Mouse (Mus musculus) heart, adult 2 months (tissue): ENCODE data around the gene 4931428L18Rik. TPM values are rescaled to one million over a fixed set of nuclear protein-coding genes. Genes with fewer than 3 reads are reported as not detected.
"Not testable (repeated sequence)": the region's sequence is repeated elsewhere in the genome, so short reads cannot be mapped to it uniquely, and the experiment has no call there.

Experiments used
- DNase-seq, 2 experiments: peaks; one replicate each; pipeline ENCODE4 v3.0.0; 2021
- H3K27ac ChIP-seq: fragments of 200-600 bp; 2 replicates; pipeline ENCODE4 v1.8.1; 2022
- H3K27me3 ChIP-seq: fragments of 200-500 bp; 2 replicates; pipeline ENCODE4 v1.6.1; 2012; ENCODE audit warnings: mild to moderate bottlenecking, low read length, inconsistent platforms, mixed read lengths; ENCODE audit not compliant: control insufficient read depth, insufficient read depth
- H3K36me3 ChIP-seq: fragments of 200-500 bp; 2 replicates; pipeline ENCODE4 v1.6.1; 2012; ENCODE audit warnings: low read length, inconsistent platforms; ENCODE audit not compliant: control insufficient read depth, insufficient read depth
- H3K4me1 ChIP-seq: fragments of 200-500 bp; 2 replicates; pipeline ENCODE4 v1.6.1; 2011; ENCODE audit warnings: low read length; ENCODE audit not compliant: control insufficient read depth, insufficient read depth
- H3K4me3 ChIP-seq: fragments of 200-600 bp; 2 replicates; pipeline ENCODE4 v1.8.1; 2022
- H3K79me2 ChIP-seq: fragments of 200-500 bp; replicated peaks from 2 replicates; pipeline ENCODE4 v1.6.1; 2012; ENCODE audit warnings: mild to moderate bottlenecking, inconsistent platforms, low read length, moderate library complexity, mixed read lengths; ENCODE audit not compliant: control insufficient read depth, insufficient read depth
- H3K9ac ChIP-seq: fragments of 200-500 bp; 2 replicates; pipeline ENCODE4 v1.6.1; 2012; ENCODE audit warnings: low read depth, mild to moderate bottlenecking, control low read depth, inconsistent platforms, low read length, mixed read lengths
- CTCF ChIP-seq: fragments of 200-600 bp; IDR thresholded peaks from 2 replicates; pipeline ENCODE4 v1.8.1; 2022; ENCODE audit warnings: antibody characterized with exemption, mild to moderate bottlenecking, moderate library complexity
- EP300 ChIP-seq: fragments of 200-500 bp; IDR thresholded peaks from 2 replicates; pipeline ENCODE4 v1.6.1; 2011; ENCODE audit warnings: low read depth, low read length, control low read depth; ENCODE audit not compliant: insufficient read depth
- POLR2A ChIP-seq: fragments of 200-500 bp; IDR thresholded peaks from 2 replicates; pipeline ENCODE4 v1.6.1; 2011; ENCODE audit warnings: mild to moderate bottlenecking, low read depth, low read length, control low read depth; ENCODE audit not compliant: insufficient read depth
- WGBS: fragments of 180-500 bp; shearing (Covaris S2); methylation state at CpG from one replicate; pipeline ENCODE4 v1.1.7; 2018; 5-methylcytosine and 5-hydroxymethylcytosine counted together
- intact Hi-C: fragments of 180-260 bp; cut with DNase I; formaldehyde crosslinking; loops from one replicate; pipeline ENCODE4 v1.15.1; 2025
- polyA plus RNA-seq: library from polyadenylated mRNA; depleted of rRNA; stranded (reverse); fragments of >200 nt; gene quantifications from 2 replicates; pipeline ENCODE4 v1.2.3, GENCODE M21; 2012
- total RNA-seq, 2 experiments: library from RNA; stranded (reverse); gene quantifications; 2 replicates each; pipeline ENCODE4 v1.2.3; 2021

4931428L18Rik gene
- total and polyA plus RNA-seq, 3 experiments, result 0.16 TPM; not detected in 2

DNA sequence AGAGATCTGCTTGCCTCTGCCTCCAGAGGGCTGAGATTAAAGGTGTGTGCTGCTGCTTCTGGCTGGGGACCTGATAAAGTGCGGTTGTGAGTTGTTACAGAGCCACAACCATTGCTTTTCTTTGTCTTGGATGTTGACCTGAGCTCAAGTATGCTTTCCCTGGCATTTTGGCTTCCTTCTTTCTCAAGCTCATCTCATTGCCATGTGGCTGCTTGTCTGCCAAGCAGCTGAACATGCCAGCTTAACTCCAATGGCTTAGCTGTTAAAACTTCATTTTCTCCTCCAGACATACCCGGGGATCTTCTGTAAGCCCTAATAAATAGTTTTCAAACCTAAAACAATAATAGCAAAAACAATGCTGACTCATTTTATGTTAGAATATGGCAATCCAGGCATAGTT lies 190.1 kb downstream of the 4931428L18Rik start:
- H3K4me3 ChIP-seq, result no peak overlapping the region
- H3K27me3 ChIP-seq, result no peaks in the 10 kb centered on the region
- no peak overlapping the region for H3K27ac ChIP-seq
- no peak overlapping the region for H3K9ac ChIP-seq
- intact Hi-C loops, result no loop called here
- no peak for DNase-seq
- H3K4me1 ChIP-seq, result peaks cover 1% of the 10 kb centered on the region; the same call in 1 of the 2 replicates
- no peaks in the 10 kb centered on the region for H3K79me2 ChIP-seq
- TF ChIP-seq EP300, result no peak
- no peak for TF ChIP-seq CTCF
- no peak for TF ChIP-seq POLR2A
- 69% methylated on average over 2 of the region's 2 CpGs for WGBS
- H3K36me3 ChIP-seq, result no peaks in the 10 kb centered on the region

DNA sequence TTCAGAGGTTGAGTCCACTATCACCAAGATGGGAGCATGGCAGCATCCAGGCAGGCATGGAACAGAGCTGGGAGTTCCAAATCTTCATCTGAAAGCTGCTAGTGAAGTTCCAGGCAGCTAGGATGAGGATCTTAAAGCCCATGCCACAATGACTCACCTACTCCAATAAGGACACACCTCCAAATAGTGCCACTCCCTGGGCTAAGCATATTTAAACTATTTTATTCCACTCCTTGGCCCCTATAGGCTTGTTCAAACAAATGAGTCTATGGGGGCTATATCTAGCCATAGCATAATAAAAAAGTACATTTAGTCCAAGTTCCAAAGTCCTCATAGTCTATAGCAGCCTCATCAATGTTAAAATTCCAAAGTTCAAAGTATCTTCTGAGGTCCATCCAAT lies 199.3 kb downstream of the 4931428L18Rik start:
- no peaks in the 10 kb centered on the region; the same call in 1 of the 2 replicates for H3K4me1 ChIP-seq
- no peaks in the 10 kb centered on the region for H3K36me3 ChIP-seq
- no peak overlapping the region for H3K9ac ChIP-seq
- no peaks in the 10 kb centered on the region for H3K79me2 ChIP-seq
- H3K27me3 ChIP-seq, result no peaks in the 10 kb centered on the region
- no peak overlapping the region for H3K27ac ChIP-seq
- DNase-seq, result no peak
- H3K4me3 ChIP-seq, result no peak overlapping the region
- no peak for TF ChIP-seq EP300
- no peak for TF ChIP-seq POLR2A
- no peak for TF ChIP-seq CTCF
- intact Hi-C loops, result no loop called here

DNA sequence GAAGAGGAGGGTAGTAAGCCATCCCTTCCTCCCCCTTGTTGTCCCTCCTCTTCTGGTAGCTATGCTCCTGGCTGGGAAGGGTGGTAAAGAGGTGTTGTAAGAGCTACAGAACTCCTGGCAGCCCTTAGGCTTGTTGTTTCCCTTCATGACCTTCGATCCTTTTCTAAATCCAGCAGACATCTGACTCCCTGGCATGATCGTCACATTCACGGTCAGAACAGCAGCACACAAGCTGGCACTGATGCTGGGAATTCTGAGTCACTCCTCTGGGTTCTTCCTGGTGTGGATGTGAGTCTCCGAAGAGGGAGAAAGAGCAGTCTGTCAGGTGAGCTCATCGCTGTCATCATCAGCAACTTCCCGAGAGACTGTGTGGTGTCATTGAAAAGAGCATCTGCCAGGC lies 203.2 kb downstream of the 4931428L18Rik start:
- no peaks in the 10 kb centered on the region; the same call in 1 of the 2 replicates for H3K4me1 ChIP-seq
- peak; percentile 63 to 85 for DNase-seq
- no peak overlapping the region; the same call in 1 of the 2 replicates for H3K9ac ChIP-seq
- H3K27me3 ChIP-seq, result no peaks in the 10 kb centered on the region
- no peaks in the 10 kb centered on the region for H3K79me2 ChIP-seq
- 27% methylated on average over 6 of the region's 6 CpGs for WGBS
- peak overlapping the region; percentile 30 for H3K4me3 ChIP-seq
- no peak for TF ChIP-seq CTCF
- TF ChIP-seq EP300, result peak; percentile 95
- TF ChIP-seq POLR2A, result peak; percentile 54; the same call in 1 of the 2 replicates
- peak overlapping the region; percentile 91 for H3K27ac ChIP-seq
- no peaks in the 10 kb centered on the region for H3K36me3 ChIP-seq
- intact Hi-C loops, result loop anchor here (1.0 to 10.0 kb wide), 2 partner anchors 69 to 126 kb away; no protein-coding TSS in a partner anchor

- H3K4me3 ChIP-seq, result no peak overlapping the region
- no peaks in the 10 kb centered on the region for H3K27me3 ChIP-seq
- intact Hi-C loops, result loop anchor here (10.0 kb wide), 1 partner anchor 127 kb away; no protein-coding TSS in a partner anchor
- TF ChIP-seq POLR2A, result no peak
- DNase-seq, result no peak
- H3K79me2 ChIP-seq, result no peaks in the 10 kb centered on the region
- no peak overlapping the region for H3K27ac ChIP-seq
- no peak overlapping the region for H3K9ac ChIP-seq
- no peaks in the 10 kb centered on the region; the same call in 1 of the 2 replicates for H3K4me1 ChIP-seq
- WGBS, result 77% methylated on average over 5 of the region's 5 CpGs
- no peaks in the 10 kb centered on the region for H3K36me3 ChIP-seq
Observed at GRCm38 (mm10) chr1:31017377-31017776, 205.1 kb downstream of the 4931428L18Rik start.

DNA sequence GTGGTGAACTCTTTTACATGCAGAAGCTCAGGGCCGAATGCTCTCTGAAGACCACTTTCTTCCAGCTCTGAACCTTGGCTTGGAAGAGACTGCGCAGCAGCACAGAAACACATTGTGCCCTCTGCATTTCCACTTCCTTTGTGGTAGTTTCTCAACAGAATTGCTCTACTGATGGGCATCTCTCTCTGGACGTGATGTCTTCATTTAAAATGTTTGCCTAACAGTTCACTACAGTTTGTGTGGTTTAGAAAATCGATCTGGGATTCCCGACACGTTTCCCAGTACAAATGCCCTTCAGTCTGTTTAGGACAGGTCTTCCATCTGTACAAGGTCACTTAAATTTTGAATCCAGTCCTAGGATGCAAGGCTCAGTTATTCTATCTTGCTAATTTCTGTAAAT lies 206.4 kb downstream of the 4931428L18Rik start:
- H3K36me3 ChIP-seq, result no peaks in the 10 kb centered on the region
- no peak for DNase-seq
- H3K4me3 ChIP-seq, result no peak overlapping the region
- H3K4me1 ChIP-seq, result no peaks in the 10 kb centered on the region; the same call in 1 of the 2 replicates
- no peaks in the 10 kb centered on the region for H3K27me3 ChIP-seq
- no peaks in the 10 kb centered on the region for H3K79me2 ChIP-seq
- H3K9ac ChIP-seq, result no peak overlapping the region
- WGBS, result 88% methylated on average over 6 of the region's 6 CpGs
- no peak overlapping the region for H3K27ac ChIP-seq
- intact Hi-C loops, result loop anchor here (10.0 kb wide), 1 partner anchor 129 kb away; no protein-coding TSS in a partner anchor
- TF ChIP-seq CTCF, result no peak
- TF ChIP-seq EP300, result no peak
- TF ChIP-seq POLR2A, result no peak

DNA sequence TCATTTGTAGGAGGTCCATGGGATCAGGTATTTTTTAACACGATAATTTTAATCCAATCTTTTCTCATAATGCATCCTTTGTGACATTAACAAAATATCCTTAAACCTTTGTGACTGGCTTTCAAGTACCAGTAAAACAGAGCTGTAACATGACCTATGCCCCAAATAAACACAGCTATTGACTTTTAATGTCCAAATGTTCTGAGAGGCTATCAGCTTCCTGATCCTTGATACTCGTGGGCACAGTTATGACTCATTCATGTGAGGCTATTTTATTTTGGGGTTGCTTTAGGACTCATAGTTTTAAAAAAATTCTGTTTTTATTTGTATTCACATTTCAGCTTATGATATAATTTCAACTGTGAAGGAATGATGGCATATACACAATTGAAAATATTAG lies 207.2 kb downstream of the 4931428L18Rik start:
- H3K36me3 ChIP-seq, result no peaks in the 10 kb centered on the region
- DNase-seq, result no peak
- no peak for TF ChIP-seq EP300
- TF ChIP-seq CTCF, result no peak
- TF ChIP-seq POLR2A, result no peak
- no peaks in the 10 kb centered on the region; the same call in 1 of the 2 replicates for H3K4me1 ChIP-seq
- intact Hi-C loops, result loop anchor here (10.0 kb wide), 1 partner anchor 130 kb away; no protein-coding TSS in a partner anchor
- no peak overlapping the region for H3K9ac ChIP-seq
- WGBS, result 38% methylated on average over 2 of the region's 2 CpGs
- H3K4me3 ChIP-seq, result no peak overlapping the region
- no peak overlapping the region; the same call in 1 of the 2 replicates for H3K27ac ChIP-seq
- no peaks in the 10 kb centered on the region for H3K79me2 ChIP-seq
- H3K27me3 ChIP-seq, result no peaks in the 10 kb centered on the region

DNA sequence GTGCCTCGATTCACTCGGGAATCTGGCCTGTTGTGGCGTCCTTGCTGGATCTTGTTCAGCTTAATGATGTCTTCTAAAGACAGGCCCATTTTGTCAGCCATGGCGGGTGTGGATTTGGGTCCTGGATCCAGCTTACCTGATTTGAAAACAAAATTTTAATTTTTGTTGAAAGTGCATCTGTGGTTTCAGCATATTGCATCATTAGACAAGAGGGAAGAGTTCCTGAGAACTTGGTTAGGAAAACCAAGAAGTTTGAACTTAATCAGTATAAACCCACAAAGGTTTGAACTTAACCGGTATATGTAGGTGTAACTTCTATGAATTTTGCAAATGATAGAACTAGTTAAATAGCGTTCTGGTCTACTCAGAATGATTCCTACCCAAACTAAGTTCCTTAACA lies 244.6 kb downstream of the 4931428L18Rik start, which contains the start of gene AC153137.1:
AC153137.1 (minus strand) TSS at position 101 of the 400 bp plus-strand sequence.
- intact Hi-C loops, H3K79me2 ChIP-seq, H3K27me3 ChIP-seq, H3K27ac ChIP-seq, H3K9ac ChIP-seq, H3K4me3 ChIP-seq, H3K4me1 ChIP-seq, H3K36me3 ChIP-seq, DNase-seq: not testable (repeated sequence)
- WGBS, result 82% methylated on average over 6 of the region's 6 CpGs

- H3K79me2 ChIP-seq, H3K36me3 ChIP-seq, H3K27ac ChIP-seq, H3K4me3 ChIP-seq, H3K9ac ChIP-seq, H3K27me3 ChIP-seq, DNase-seq, intact Hi-C loops, H3K4me1 ChIP-seq: not testable (repeated sequence)
- 84% methylated on average over 7 of the region's 7 CpGs for WGBS
Observed at GRCm38 (mm10) chr1:30977239-30977638, 245.2 kb downstream of the 4931428L18Rik start.
